Mouse (Mus musculus) limb, embryonic 10.5 days (tissue): ENCODE results near the gene Ap4s1. TPM values are rescaled to one million over a fixed set of nuclear protein-coding genes. Genes with fewer than 3 reads are reported as not detected.

Source experiments
- DNase-seq: peaks from one replicate; pipeline ENCODE4 v3.0.0-alpha.2; 2017; ENCODE audit warnings: low spot score
- H3K27ac ChIP-seq: fragments of 300-500 bp; sonication (generic); 2 replicates; pipeline ENCODE4 v1.5.1; 2016; ENCODE audit warnings: mild to moderate bottlenecking
- H3K27me3 ChIP-seq: fragments of 300-500 bp; sonication (generic); 2 replicates; pipeline ENCODE4 v1.6.1; 2016; ENCODE audit warnings: low read depth, mild to moderate bottlenecking; ENCODE audit not compliant: poor library complexity, severe bottlenecking
- H3K36me3 ChIP-seq: fragments of 300-500 bp; sonication (generic); 2 replicates; pipeline ENCODE4 v1.6.1; 2016; ENCODE audit warnings: mild to moderate bottlenecking, moderate library complexity
- H3K4me1 ChIP-seq: fragments of 300-500 bp; sonication (generic); 2 replicates; pipeline ENCODE4 v1.6.1; 2016
- H3K4me3 ChIP-seq: fragments of 300-500 bp; sonication (generic); 2 replicates; pipeline ENCODE4 v1.5.1; 2016; ENCODE audit warnings: mild to moderate bottlenecking, moderate library complexity
- H3K9me3 ChIP-seq: fragments of 300-500 bp; sonication (generic); replicated peaks from 2 replicates; pipeline ENCODE4 v1.6.1; 2016; ENCODE audit warnings: mild to moderate bottlenecking
- WGBS: fragments of 180-500 bp; shearing (Covaris S2); methylation state at CpG from one replicate; pipeline ENCODE4 v1.1.7; 2016; 5-methylcytosine and 5-hydroxymethylcytosine counted together
- polyA plus RNA-seq: library from polyadenylated mRNA; unstranded; fragments of >200 nt; fragmentation: Nextera tagmentation; extraction: Ambion mirVana; gene quantifications from 2 replicates; pipeline ENCODE4 v1.2.1, GENCODE M21; 2016

Ap4s1 gene
- polyA plus RNA-seq, 1 experiment from 2014 or later: 29.7 TPM

DNA sequence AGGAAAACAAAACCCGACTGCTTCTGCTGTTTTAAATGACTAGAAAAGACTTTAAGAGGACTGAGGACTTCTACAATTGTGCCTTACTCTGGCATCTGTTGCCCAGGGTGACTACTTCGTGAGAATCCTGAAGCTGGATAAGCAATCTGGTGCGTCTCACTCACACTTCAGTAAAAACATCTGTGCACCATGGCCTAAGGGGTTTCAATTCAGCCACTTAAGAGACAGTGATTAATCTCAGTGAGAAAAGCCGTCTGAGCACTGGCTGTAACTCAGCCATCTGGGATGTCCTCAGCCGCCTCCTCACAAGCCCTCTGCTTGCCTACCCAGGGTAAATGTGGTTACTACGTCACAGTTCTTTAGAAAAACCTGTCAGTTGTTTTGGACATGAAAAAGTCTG lies 54.1 kb downstream of the Ap4s1 start:
- Histone ChIP-seq H3K4me1 (no peaks in the 10 kb centered on the region), H3K27me3 (no peaks in the 10 kb centered on the region), H3K9me3 (no peaks in the 10 kb centered on the region), H3K27ac (no peak overlapping the region), H3K4me3 (no peak overlapping the region), H3K36me3 (peaks cover 79% of the 10 kb centered on the region)
- no peak for DNase-seq
- 35% methylated on average over 6 of the region's 6 CpGs for WGBS

- peaks cover 95% of the 10 kb centered on the region for H3K36me3 ChIP-seq
- WGBS: 92% methylated on average over 2 of the region's 2 CpGs
- no peaks in the 10 kb centered on the region for H3K4me1 ChIP-seq
- no peak overlapping the region for H3K27ac ChIP-seq
- no peaks in the 10 kb centered on the region for H3K9me3 ChIP-seq
- no peak overlapping the region for H3K4me3 ChIP-seq
- H3K27me3 ChIP-seq: no peaks in the 10 kb centered on the region
- peak; percentile 17 for DNase-seq
Observed at GRCm38 (mm10) chr12:51747348-51747747, 56.5 kb downstream of the Ap4s1 start.

DNA sequence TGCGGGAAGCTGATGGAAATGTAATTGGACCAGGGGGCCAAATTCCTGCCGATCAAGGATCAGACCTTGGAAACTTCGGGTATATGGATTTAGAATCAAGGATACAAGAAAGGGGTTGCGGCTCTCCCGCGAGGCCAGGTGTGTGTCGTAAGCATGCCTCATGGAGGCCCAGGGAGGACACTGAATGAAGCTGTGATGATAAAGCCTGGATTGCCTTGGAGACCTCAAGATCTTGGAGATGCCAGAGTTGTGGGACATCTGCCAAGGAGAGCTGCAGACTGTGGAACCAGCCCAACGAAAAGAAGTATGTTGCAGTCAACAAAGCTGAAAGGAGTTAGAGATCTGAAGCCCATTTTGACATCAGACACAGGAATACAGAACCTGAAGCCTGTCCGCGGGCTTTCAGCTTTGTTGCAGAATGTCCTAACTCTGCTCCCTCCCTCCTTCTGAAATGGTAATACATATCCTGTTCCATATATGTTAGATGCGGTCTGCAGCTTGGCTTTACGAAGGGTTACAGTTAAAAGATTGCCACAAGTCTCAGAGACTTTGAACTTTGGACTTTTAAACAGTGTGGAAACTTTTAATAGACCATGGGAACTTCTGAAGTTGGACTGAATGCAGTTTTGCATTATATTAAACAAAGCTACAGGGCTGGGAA lies 65.2 kb downstream of the Ap4s1 start:
- Histone ChIP-seq H3K9me3 (no peaks in the 10 kb centered on the region), H3K4me1 (no peaks in the 10 kb centered on the region), H3K27me3 (no peaks in the 10 kb centered on the region), H3K27ac (no peak overlapping the region), H3K36me3 (peaks cover 98% of the 10 kb centered on the region), H3K4me3 (no peak overlapping the region)
- WGBS: 94% methylated on average over 12 of the region's 12 CpGs
- DNase-seq: no peak

GRCm38 (mm10) chr12:51756599-51756961 lies 65.7 kb downstream of the Ap4s1 start:
- no peaks in the 10 kb centered on the region for H3K27me3 ChIP-seq
- no peaks in the 10 kb centered on the region for H3K4me1 ChIP-seq
- H3K4me3 ChIP-seq: no peak overlapping the region
- no peak for DNase-seq
- no peak overlapping the region for H3K27ac ChIP-seq
- peaks cover 98% of the 10 kb centered on the region for H3K36me3 ChIP-seq
- H3K9me3 ChIP-seq: no peaks in the 10 kb centered on the region

DNA sequence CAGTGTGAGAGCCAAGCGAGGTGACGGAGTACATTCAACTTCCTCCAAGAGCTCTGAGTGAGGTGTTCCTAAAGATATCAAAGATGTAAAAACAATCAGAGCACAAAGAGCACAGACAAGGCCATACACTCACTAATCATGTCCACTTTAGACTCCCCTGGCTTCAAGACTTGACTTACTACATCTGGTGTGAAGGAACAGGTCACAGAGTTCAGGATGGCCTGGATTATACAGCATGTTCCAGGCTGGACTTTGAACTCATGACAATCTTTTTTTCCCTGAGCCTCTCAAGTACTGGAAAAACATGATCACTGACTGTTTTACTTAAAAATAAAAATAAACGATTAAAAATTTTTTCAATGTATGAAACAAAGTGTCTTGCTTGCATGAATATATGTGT lies 68.5 kb downstream of the Ap4s1 start:
- Histone ChIP-seq H3K4me1 (no peaks in the 10 kb centered on the region), H3K27me3 (no peaks in the 10 kb centered on the region), H3K9me3 (no peaks in the 10 kb centered on the region), H3K36me3 (peaks cover 96% of the 10 kb centered on the region), H3K27ac (no peak overlapping the region), H3K4me3 (no peak overlapping the region)
- 96% methylated on average over 3 of the region's 3 CpGs for WGBS
- no peak for DNase-seq

DNA sequence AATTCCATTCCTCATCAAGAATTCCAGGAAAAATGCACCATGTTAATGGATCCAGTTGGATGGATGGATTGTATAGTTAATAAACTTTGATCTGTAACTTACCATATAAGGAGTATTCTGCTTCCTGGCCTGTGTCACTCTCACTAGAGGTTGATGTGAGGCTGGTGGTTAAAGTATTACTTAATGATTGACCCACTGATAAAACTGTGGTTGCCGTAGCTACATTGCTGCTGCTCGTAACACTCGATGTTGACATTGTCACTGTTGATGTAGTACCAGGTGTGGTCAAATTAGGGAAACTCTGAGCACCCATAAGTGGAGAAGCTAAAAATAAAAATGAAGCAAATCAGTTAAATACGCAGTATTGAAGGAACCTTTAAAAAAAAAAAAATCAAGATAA lies 76.6 kb downstream of the Ap4s1 start:
- Histone ChIP-seq H3K27ac (no peak overlapping the region), H3K4me1 (no peaks in the 10 kb centered on the region), H3K9me3 (no peaks in the 10 kb centered on the region), H3K36me3 (peaks cover 87% of the 10 kb centered on the region), H3K4me3 (no peak overlapping the region), H3K27me3 (no peaks in the 10 kb centered on the region)
- no peak for DNase-seq
- WGBS: 96% methylated on average over 4 of the region's 4 CpGs

DNA sequence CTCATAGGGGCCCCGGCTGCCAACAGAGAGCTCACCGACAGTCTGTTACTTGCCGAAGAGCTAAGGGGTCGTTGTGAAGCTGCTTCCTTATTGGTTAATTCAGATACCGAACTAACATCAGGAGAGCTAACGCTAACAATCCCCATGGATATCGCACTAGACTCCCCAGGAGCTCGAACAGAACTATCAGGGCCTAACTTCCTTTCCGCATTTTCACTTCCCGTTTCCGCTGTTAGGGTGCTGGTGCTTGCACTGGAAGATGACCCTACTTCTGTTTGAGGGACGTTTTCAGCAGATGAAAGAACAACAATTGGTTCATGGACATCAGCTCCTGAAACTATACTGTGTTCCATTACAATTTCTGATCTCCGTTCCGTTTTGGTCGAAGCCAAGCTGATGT lies 77.9 kb downstream of the Ap4s1 start:
- peaks cover 86% of the 10 kb centered on the region for H3K36me3 ChIP-seq
- WGBS: 94% methylated on average over 15 of the region's 15 CpGs

DNA sequence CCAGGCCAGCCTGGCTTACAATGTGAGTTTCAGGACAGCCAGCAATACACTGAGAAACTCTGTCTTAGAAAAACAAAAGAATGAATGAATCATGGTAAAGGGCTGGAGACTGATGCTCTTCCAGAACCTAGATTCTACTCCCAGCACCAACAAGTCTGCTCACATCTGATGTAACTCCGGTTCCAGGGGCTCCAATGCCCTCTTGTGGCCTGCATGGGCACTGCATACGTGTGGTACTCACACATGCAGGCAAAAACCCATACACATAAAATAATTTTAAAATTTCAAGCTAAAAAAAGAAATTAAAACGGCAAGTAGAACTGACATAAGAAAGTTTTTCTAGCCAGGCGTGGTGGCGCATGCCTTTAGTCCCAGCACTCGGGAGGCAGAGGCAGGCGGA lies 94.0 kb downstream of the Ap4s1 start:
- Histone ChIP-seq H3K4me1 (no peaks in the 10 kb centered on the region), H3K4me3 (no peak overlapping the region), H3K9me3 (no peaks in the 10 kb centered on the region), H3K27me3 (no peaks in the 10 kb centered on the region), H3K27ac (no peak overlapping the region), H3K36me3 (peaks cover 99% of the 10 kb centered on the region)
- DNase-seq: peak; percentile 38
- 92% methylated on average over 7 of the region's 7 CpGs for WGBS

More for the DNA sequence above, 77.9 kb downstream of the Ap4s1 start:
- Histone ChIP-seq H3K9me3 (no peaks in the 10 kb centered on the region), H3K4me1 (no peaks in the 10 kb centered on the region), H3K4me3 (no peak overlapping the region), H3K27me3 (no peaks in the 10 kb centered on the region), H3K27ac (no peak overlapping the region)
- DNase-seq: no peak

Other genes with a start within 250 kb of the Ap4s1 start
- gene Coch, start 97.7 kb upstream of the Ap4s1 start, polyA plus RNA-seq: 0.85 and 1.0 TPM in 2 replicates
- 31.6 and 41.5 TPM in 2 replicates for gene Strn3, start 864 bp downstream of the Ap4s1 start, polyA plus RNA-seq
- 32.0 and 39.5 TPM in 2 replicates for gene Hectd1, start 138.5 kb downstream of the Ap4s1 start, polyA plus RNA-seq